Mouse (Mus musculus) heart, adult 2 months (tissue): ENCODE data around the gene Fam89b. TPM values are rescaled to one million over a fixed set of nuclear protein-coding genes. Genes with fewer than 3 reads are reported as not detected.

ENCODE experiments used
- DNase-seq, 2 experiments: peaks; one replicate each; pipeline ENCODE4 v3.0.0; 2021
- H3K27ac ChIP-seq: fragments of 200-600 bp; 2 replicates; pipeline ENCODE4 v1.8.1; 2022
- H3K27me3 ChIP-seq: fragments of 200-500 bp; 2 replicates; pipeline ENCODE4 v1.6.1; 2012; ENCODE audit warnings: mild to moderate bottlenecking, low read length, inconsistent platforms, mixed read lengths; ENCODE audit not compliant: control insufficient read depth, insufficient read depth
- H3K36me3 ChIP-seq: fragments of 200-500 bp; 2 replicates; pipeline ENCODE4 v1.6.1; 2012; ENCODE audit warnings: low read length, inconsistent platforms; ENCODE audit not compliant: control insufficient read depth, insufficient read depth
- H3K4me1 ChIP-seq: fragments of 200-500 bp; 2 replicates; pipeline ENCODE4 v1.6.1; 2011; ENCODE audit warnings: low read length; ENCODE audit not compliant: control insufficient read depth, insufficient read depth
- H3K4me3 ChIP-seq: fragments of 200-600 bp; 2 replicates; pipeline ENCODE4 v1.8.1; 2022
- H3K79me2 ChIP-seq: fragments of 200-500 bp; replicated peaks from 2 replicates; pipeline ENCODE4 v1.6.1; 2012; ENCODE audit warnings: mild to moderate bottlenecking, inconsistent platforms, low read length, moderate library complexity, mixed read lengths; ENCODE audit not compliant: control insufficient read depth, insufficient read depth
- H3K9ac ChIP-seq: fragments of 200-500 bp; 2 replicates; pipeline ENCODE4 v1.6.1; 2012; ENCODE audit warnings: low read depth, mild to moderate bottlenecking, control low read depth, inconsistent platforms, low read length, mixed read lengths
- CTCF ChIP-seq: fragments of 200-600 bp; IDR thresholded peaks from 2 replicates; pipeline ENCODE4 v1.8.1; 2022; ENCODE audit warnings: antibody characterized with exemption, mild to moderate bottlenecking, moderate library complexity
- EP300 ChIP-seq: fragments of 200-500 bp; IDR thresholded peaks from 2 replicates; pipeline ENCODE4 v1.6.1; 2011; ENCODE audit warnings: low read depth, low read length, control low read depth; ENCODE audit not compliant: insufficient read depth
- POLR2A ChIP-seq: fragments of 200-500 bp; IDR thresholded peaks from 2 replicates; pipeline ENCODE4 v1.6.1; 2011; ENCODE audit warnings: mild to moderate bottlenecking, low read depth, low read length, control low read depth; ENCODE audit not compliant: insufficient read depth
- WGBS: fragments of 180-500 bp; shearing (Covaris S2); methylation state at CpG from one replicate; pipeline ENCODE4 v1.1.7; 2018; 5-methylcytosine and 5-hydroxymethylcytosine counted together
- intact Hi-C: fragments of 180-260 bp; cut with DNase I; formaldehyde crosslinking; loops from one replicate; pipeline ENCODE4 v1.15.1; 2025
- polyA plus RNA-seq: library from polyadenylated mRNA; depleted of rRNA; stranded (reverse); fragments of >200 nt; gene quantifications from 2 replicates; pipeline ENCODE4 v1.2.3, GENCODE M21; 2012
- total RNA-seq, 2 experiments: library from RNA; stranded (reverse); gene quantifications; 2 replicates each; pipeline ENCODE4 v1.2.3; 2021

Gene Fam89b
- total and polyA plus RNA-seq, 3 experiments, result 24.2 to 80.7 (median 26.3) TPM

GRCm38 (mm10) chr19:5716955-5717354 lies 12.5 kb downstream of the Fam89b start:
- DNase-seq, result peak in 1 of 2 experiments; percentile 28
- Histone ChIP-seq H3K36me3 (peaks cover 4% of the 10 kb centered on the region; the same call in 1 of the 2 replicates), H3K27me3 (no peaks in the 10 kb centered on the region), H3K79me2 (no peaks in the 10 kb centered on the region; the same call in 1 of the 2 replicates), H3K9ac (no peak overlapping the region), H3K27ac (no peak overlapping the region), H3K4me1 (peaks cover 9% of the 10 kb centered on the region), H3K4me3 (no peak overlapping the region)
- 53% methylated on average over 10 of the region's 10 CpGs for WGBS
- no peak for TF ChIP-seq EP300
- TF ChIP-seq CTCF, result no peak
- TF ChIP-seq POLR2A, result no peak
- intact Hi-C loops, result no loop called here

- H3K27me3 ChIP-seq, result no peaks in the 10 kb centered on the region
- H3K9ac ChIP-seq, result no peak overlapping the region
- DNase-seq, result peak; percentile 24 to 26
- H3K4me3 ChIP-seq, result no peak overlapping the region
- peaks cover 4% of the 10 kb centered on the region; the same call in 1 of the 2 replicates for H3K36me3 ChIP-seq
- peaks cover 9% of the 10 kb centered on the region for H3K4me1 ChIP-seq
- intact Hi-C loops, result no loop called here
- peak; percentile 32 for TF ChIP-seq CTCF
- no peak for TF ChIP-seq POLR2A
- no peak for TF ChIP-seq EP300
- no peak overlapping the region for H3K27ac ChIP-seq
- WGBS, result 64% methylated on average over 43 of the region's 43 CpGs
- no peaks in the 10 kb centered on the region for H3K79me2 ChIP-seq
These were observed 13.4 kb downstream of the Fam89b start for GRCm38 (mm10) chr19:5715793-5716688.

- DNase-seq, result peak; percentile 77 to 87
- peak overlapping the region; percentile 64 for H3K27ac ChIP-seq
- H3K4me3 ChIP-seq, result no peak overlapping the region
- H3K4me1 ChIP-seq, result peaks cover 9% of the 10 kb centered on the region
- H3K27me3 ChIP-seq, result no peaks in the 10 kb centered on the region
- TF ChIP-seq EP300 (no peak), POLR2A (no peak), CTCF (no peak)
- intact Hi-C loops, result loop anchor here (2.0 kb wide), 1 partner anchor 21 kb away; no protein-coding TSS in a partner anchor
- H3K79me2 ChIP-seq, result no peaks in the 10 kb centered on the region
- whole genome bisulfite sequencing, result 3% methylated on average over 2 of the region's 2 CpGs
- H3K9ac ChIP-seq, result no peak overlapping the region
- peaks cover 4% of the 10 kb centered on the region; the same call in 1 of the 2 replicates for H3K36me3 ChIP-seq
These were observed 15.7 kb downstream of the Fam89b start for GRCm38 (mm10) chr19:5713730-5714129.

GRCm38 (mm10) chr19:5713255-5713654 lies 16.2 kb downstream of the Fam89b start:
- intact Hi-C loops, result loop anchor here (2.0 kb wide), 1 partner anchor 20 kb away; no protein-coding TSS in a partner anchor
- Histone ChIP-seq H3K36me3 (peaks cover 4% of the 10 kb centered on the region; the same call in 1 of the 2 replicates), H3K4me1 (peaks cover 9% of the 10 kb centered on the region), H3K4me3 (no peak overlapping the region), H3K9ac (no peak overlapping the region), H3K79me2 (no peaks in the 10 kb centered on the region), H3K27me3 (no peaks in the 10 kb centered on the region), H3K27ac (peak overlapping the region; percentile 64)
- DNase-seq, result no peak
- 53% methylated on average over 5 of the region's 5 CpGs for WGBS
- TF ChIP-seq CTCF (no peak), POLR2A (no peak), EP300 (no peak)

- H3K9ac ChIP-seq, result no peak overlapping the region
- 82% methylated on average over 14 of the region's 14 CpGs for WGBS
- peak in 1 of 2 experiments; percentile 54 for DNase-seq
- H3K27ac ChIP-seq, result no peak overlapping the region
- TF ChIP-seq POLR2A (no peak), EP300 (no peak), CTCF (no peak)
- no peaks in the 10 kb centered on the region for H3K79me2 ChIP-seq
- H3K36me3 ChIP-seq, result peaks cover 4% of the 10 kb centered on the region; the same call in 1 of the 2 replicates
- H3K4me3 ChIP-seq, result no peak overlapping the region
- intact Hi-C loops, result loop anchor here (1.0 to 2.0 kb wide), 3 partner anchors 16 to 69 kb away; no protein-coding TSS in a partner anchor
- H3K27me3 ChIP-seq, result no peaks in the 10 kb centered on the region
- peaks cover 9% of the 10 kb centered on the region for H3K4me1 ChIP-seq
These were observed 17.5 kb downstream of the Fam89b start for GRCm38 (mm10) chr19:5711907-5712460.
